Mouse (Mus musculus): Measurements from ENCODE around the gene Htr3a. TPM values are rescaled to one million over a fixed set of nuclear protein-coding genes. Genes with fewer than 3 reads are reported as not detected.

Gene Htr3a
- polyA plus RNA-seq, 1 experiment = 0.21 TPM

DNA sequence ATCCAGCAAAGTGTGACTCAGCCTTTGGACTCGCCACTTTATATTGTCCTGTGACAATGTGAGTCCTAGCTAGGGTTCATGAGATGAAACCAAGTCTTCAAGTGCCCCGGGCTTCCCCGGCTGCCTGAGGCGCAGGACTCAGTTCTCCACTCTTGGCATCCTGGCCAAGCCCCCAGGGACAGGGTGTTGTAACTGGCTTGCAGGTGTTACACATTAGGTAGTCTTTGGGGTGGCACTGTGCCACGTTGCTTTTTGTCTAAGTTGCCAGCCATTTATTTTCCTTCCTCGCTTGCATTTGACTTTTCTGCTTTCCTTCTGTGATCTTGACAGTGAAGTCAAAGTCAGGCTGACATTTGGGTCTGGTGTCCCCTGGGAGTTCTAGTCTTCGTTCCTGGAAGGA, 53.0 kb downstream of the Htr3a start:
- 70% methylated on average over 7 of the region's 7 CpGs for WGBS

DNA sequence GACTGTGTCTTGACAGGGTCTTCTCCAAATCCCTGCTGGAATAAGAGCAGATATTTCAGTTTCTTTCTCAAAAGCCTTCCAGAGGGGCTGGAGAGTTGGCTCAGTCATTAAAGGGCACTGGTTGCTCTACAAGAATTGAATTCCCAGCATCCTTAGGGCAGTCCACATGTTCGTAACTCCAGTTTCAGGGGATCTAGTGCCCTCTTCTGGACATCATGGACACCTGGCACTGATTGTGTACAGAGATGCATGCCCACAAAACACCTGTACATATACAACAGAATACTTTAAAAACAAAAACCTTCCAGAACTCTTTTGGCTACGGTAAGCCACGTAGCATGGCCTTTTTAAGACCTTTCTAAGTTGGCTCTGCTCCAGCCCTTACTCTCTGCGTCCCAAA, 54.7 kb downstream of the Htr3a start:
- DNase-seq = no peak
- WGBS = 80% methylated on average over 4 of the region's 4 CpGs
- H3K4me3 ChIP-seq (replicated peaks; ENCODE audit: extremely low read depth, low read depth, low read length) = no peak overlapping the region
- no peaks in the 10 kb centered on the region for H3K4me1 ChIP-seq (ENCODE audit: control insufficient read depth, insufficient read depth, low read length)
- no peak for TF ChIP-seq POLR2A (IDR thresholded peaks at IDR 0.05; ENCODE audit: borderline replicate concordance, extremely low read depth, low read depth, low read length)
- TF ChIP-seq CTCF (IDR thresholded peaks at IDR 0.05; ENCODE audit: insufficient read depth, low read length) = no peak

More for the DNA sequence above, 53.0 kb downstream of the Htr3a start:
- no peak for DNase-seq
- H3K4me3 ChIP-seq (replicated peaks; ENCODE audit: extremely low read depth, low read depth, low read length) = no peak overlapping the region
- no peak for TF ChIP-seq CTCF (IDR thresholded peaks at IDR 0.05; ENCODE audit: insufficient read depth, low read length)
- no peak for TF ChIP-seq POLR2A (IDR thresholded peaks at IDR 0.05; ENCODE audit: borderline replicate concordance, extremely low read depth, low read depth, low read length)
- H3K4me1 ChIP-seq (ENCODE audit: control insufficient read depth, insufficient read depth, low read length) = no peaks in the 10 kb centered on the region

DNA sequence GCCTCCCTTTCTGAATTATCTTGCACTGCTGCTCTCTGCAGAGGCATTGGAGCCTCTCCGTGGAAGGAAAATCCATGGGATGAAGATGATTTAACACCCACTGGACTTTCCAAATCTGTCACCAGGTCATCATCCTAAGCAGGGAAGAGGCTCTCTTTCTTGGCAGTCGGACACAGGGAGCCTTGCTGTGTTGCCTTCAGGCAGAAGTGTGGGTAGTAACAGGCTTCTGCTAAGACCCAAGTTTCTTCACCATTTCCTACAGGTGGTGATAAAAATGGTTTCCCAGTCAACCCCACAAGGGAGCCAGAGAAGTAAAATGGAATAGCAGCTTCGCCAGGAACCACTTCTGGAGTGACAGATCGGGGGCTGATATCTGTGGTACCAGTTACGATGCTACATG, 61.4 kb downstream of the Htr3a start:
- Histone ChIP-seq H3K4me1 (ENCODE audit: control insufficient read depth, insufficient read depth, low read length) (no peaks in the 10 kb centered on the region), H3K4me3 (replicated peaks; ENCODE audit: extremely low read depth, low read depth, low read length) (no peak overlapping the region)
- DNase-seq = no peak
- TF ChIP-seq CTCF (IDR thresholded peaks at IDR 0.05; ENCODE audit: insufficient read depth, low read length) (no peak), POLR2A (IDR thresholded peaks at IDR 0.05; ENCODE audit: borderline replicate concordance, extremely low read depth, low read depth, low read length) (no peak)
- WGBS = 93% methylated on average over 5 of the region's 5 CpGs

Other genes starting within 250 kb of the Htr3a start
- 16.0 and 44.4 TPM in 2 replicates for gene Zbtb16, start 74.9 kb downstream of the Htr3a start, polyA plus RNA-seq (2012; rRNA removed)
- not detected in 2 replicates for gene Htr3b, start 53.9 kb upstream of the Htr3a start, polyA plus RNA-seq (2012; rRNA removed)
- 11.5 and 12.9 TPM in 2 replicates for gene Usp28, start 74.3 kb upstream of the Htr3a start, polyA plus RNA-seq (2012; rRNA removed)
- gene Zw10, start 144.5 kb upstream of the Htr3a start, polyA plus RNA-seq (2012; rRNA removed) = 8.7 and 13.8 TPM in 2 replicates
- 1.3 and 1.6 TPM in 2 replicates for gene Tmprss5, start 170.2 kb upstream of the Htr3a start, polyA plus RNA-seq (2012; rRNA removed)